Mouse (Mus musculus) MEL (cell line): ENCODE measurements around the gene Syn2. TPM values are rescaled to one million over a fixed set of nuclear protein-coding genes. Genes with fewer than 3 reads are reported as not detected.

ENCODE experiments used
- DNase-seq: peaks from one replicate; pipeline ENCODE4 v3.0.0; 2011; ENCODE audit warnings: low read depth, low spot score
- H3K27ac ChIP-seq: 2 replicates; pipeline ENCODE4 v1.5.1; 2012; ENCODE audit warnings: low read depth, mild to moderate bottlenecking, control low read depth, low read length, moderate library complexity; ENCODE audit not compliant: control insufficient read depth
- H3K27me3 ChIP-seq, 2 experiments: fragments of 150-350 bp in 1 of 2; sonication (generic) in 1 of 2; 2 replicates each; pipeline ENCODE4 v1.6.1; 2012; ENCODE audit warnings: low read length in 2 of 2, mild to moderate bottlenecking in 2 of 2, improper control_type of control experiment in 1 of 2, moderate library complexity in 1 of 2; ENCODE audit not compliant: insufficient read depth in 2 of 2, control insufficient read depth in 1 of 2
- H3K36me3 ChIP-seq, 2 experiments: 2 replicates each; pipeline ENCODE4 v1.6.1; 2012 to 2014; ENCODE audit warnings: low read length in 2 of 2, improper control_type of control experiment in 1 of 2, inconsistent platforms in 1 of 2, mild to moderate bottlenecking in 1 of 2; ENCODE audit not compliant: insufficient read depth in 2 of 2, control insufficient read depth in 1 of 2
- H3K4me1 ChIP-seq, 2 experiments: fragments of 150-350 bp in 1 of 2; sonication (generic) in 1 of 2; 2 replicates each; pipeline ENCODE4 v1.6.1; 2012; ENCODE audit warnings: low read length in 2 of 2, improper control_type of control experiment in 1 of 2, mild to moderate bottlenecking in 1 of 2; ENCODE audit not compliant: insufficient read depth in 2 of 2, control insufficient read depth in 1 of 2
- H3K4me3 ChIP-seq, 2 experiments: fragments of 150-350 bp in 1 of 2; sonication (generic) in 1 of 2; 2 replicates each; pipeline ENCODE4 v1.5.1; 2012; ENCODE audit warnings: low read depth in 2 of 2, low read length in 2 of 2, mild to moderate bottlenecking in 2 of 2, moderate library complexity in 2 of 2, control low read depth in 1 of 2, improper control_type of control experiment in 1 of 2; ENCODE audit not compliant: control insufficient read depth in 1 of 2, insufficient read depth in 1 of 2
- H3K79me2 ChIP-seq: 2 replicates; pipeline ENCODE4 v1.6.1; 2012; ENCODE audit warnings: mild to moderate bottlenecking, low read length, moderate library complexity; ENCODE audit not compliant: control insufficient read depth, poor library complexity, insufficient read depth
- H3K9ac ChIP-seq: 2 replicates; pipeline ENCODE4 v1.6.1; 2012; ENCODE audit warnings: low read depth, mild to moderate bottlenecking, control low read depth, low read length, moderate library complexity; ENCODE audit not compliant: control insufficient read depth, poor library complexity, severe bottlenecking
- H3K9me3 ChIP-seq: fragments of 150-350 bp; sonication (generic); replicated peaks from 2 replicates; pipeline ENCODE4 v1.6.1; 2012; ENCODE audit warnings: mild to moderate bottlenecking, low read length, improper control_type of control experiment, moderate library complexity; ENCODE audit not compliant: insufficient read depth
- BHLHE40 ChIP-seq: IDR thresholded peaks from 2 replicates; pipeline ENCODE4 v1.6.1; 2012; ENCODE audit warnings: low read depth, mild to moderate bottlenecking, inconsistent platforms, low read length, improper control_type of control experiment, borderline replicate concordance
- CHD1 ChIP-seq: IDR thresholded peaks from 2 replicates; pipeline ENCODE4 v1.6.1; 2012; ENCODE audit warnings: low read depth, mild to moderate bottlenecking, inconsistent platforms, low read length, improper control_type of control experiment
- ELF1 ChIP-seq: IDR thresholded peaks from 2 replicates; pipeline ENCODE4 v1.6.1; 2014; ENCODE audit warnings: low read depth, mild to moderate bottlenecking, inconsistent platforms, low read length, improper control_type of control experiment, moderate library complexity
- ETS1 ChIP-seq: IDR thresholded peaks from 2 replicates; pipeline ENCODE4 v1.6.1; 2012; ENCODE audit warnings: low read depth, mild to moderate bottlenecking, inconsistent platforms, low read length, improper control_type of control experiment, moderate library complexity
- GABPA ChIP-seq: IDR thresholded peaks from 2 replicates; pipeline ENCODE4 v1.6.1; 2012; ENCODE audit warnings: low read depth, mild to moderate bottlenecking, inconsistent platforms, low read length, improper control_type of control experiment, moderate library complexity
- GATA1 ChIP-seq: IDR thresholded peaks from 2 replicates; pipeline ENCODE4 v1.6.1; 2011; ENCODE audit warnings: low read depth, low read length, improper control_type of control experiment
- HCFC1 ChIP-seq: IDR thresholded peaks from 2 replicates; pipeline ENCODE4 v1.6.1; 2012; ENCODE audit warnings: low read depth, mild to moderate bottlenecking, inconsistent platforms, low read length, improper control_type of control experiment, moderate library complexity
- JUND ChIP-seq: IDR thresholded peaks from 2 replicates; pipeline ENCODE4 v1.6.1; 2011; ENCODE audit warnings: low read depth, mild to moderate bottlenecking, improper control_type of control experiment, low read length
- MAX ChIP-seq: IDR thresholded peaks from 2 replicates; pipeline ENCODE4 v1.6.1; 2011; ENCODE audit warnings: low read length, improper control_type of control experiment
- MAZ ChIP-seq: IDR thresholded peaks from 2 replicates; pipeline ENCODE4 v1.6.1; 2012; ENCODE audit warnings: low read depth, mild to moderate bottlenecking, inconsistent platforms, low read length, improper control_type of control experiment
- POLR2A ChIP-seq, 2 experiments: IDR thresholded peaks; 2 replicates each; pipeline ENCODE4 v1.6.1; 2011 to 2012; ENCODE audit warnings: low read length in 2 of 2, mild to moderate bottlenecking in 2 of 2, control low read depth in 1 of 2, improper control_type of control experiment in 1 of 2, low read depth in 1 of 2, moderate library complexity in 1 of 2; ENCODE audit not compliant: control insufficient read depth in 1 of 2, insufficient read depth in 1 of 2, poor library complexity in 1 of 2
- POLR2AphosphoS5 ChIP-seq: IDR thresholded peaks from 2 replicates; pipeline ENCODE4 v1.6.1; 2012; ENCODE audit warnings: low read depth, borderline replicate concordance, mild to moderate bottlenecking, inconsistent platforms, low read length, moderate library complexity, mixed read lengths
- RAD21 ChIP-seq: IDR thresholded peaks from 2 replicates; pipeline ENCODE4 v1.6.1; 2011; ENCODE audit warnings: mild to moderate bottlenecking, low read depth, low read length, improper control_type of control experiment
- RCOR1 ChIP-seq: IDR thresholded peaks from 2 replicates; pipeline ENCODE4 v1.6.1; 2012; ENCODE audit warnings: low read depth, mild to moderate bottlenecking, inconsistent platforms, low read length, improper control_type of control experiment
- SIN3A ChIP-seq: IDR thresholded peaks from 2 replicates; pipeline ENCODE4 v1.6.1; 2012; ENCODE audit warnings: low read length, improper control_type of control experiment, inconsistent platforms
- TBP ChIP-seq: IDR thresholded peaks from 2 replicates; pipeline ENCODE4 v1.8.0; 2011; ENCODE audit warnings: low read depth, low read length, improper control_type of control experiment
- TCF12 ChIP-seq: IDR thresholded peaks from 2 replicates; pipeline ENCODE4 v1.6.1; 2014; ENCODE audit warnings: low read depth, mild to moderate bottlenecking, inconsistent platforms, low read length, improper control_type of control experiment, moderate library complexity
- UBTF ChIP-seq: IDR thresholded peaks from 2 replicates; pipeline ENCODE4 v1.6.1; 2012; ENCODE audit warnings: low read depth, mild to moderate bottlenecking, inconsistent platforms, low read length, improper control_type of control experiment, moderate library complexity, borderline replicate concordance; ENCODE audit not compliant: insufficient read depth
- USF2 ChIP-seq, 2 experiments: IDR thresholded peaks; 2 replicates each; pipeline ENCODE4 v1.6.1; 2011 to 2012; ENCODE audit warnings: improper control_type of control experiment in 2 of 2, low read length in 2 of 2, borderline replicate concordance in 1 of 2, inconsistent platforms in 1 of 2, low read depth in 1 of 2, mild to moderate bottlenecking in 1 of 2; ENCODE audit not compliant: insufficient read depth in 1 of 2
- ZKSCAN1 ChIP-seq: IDR thresholded peaks from 2 replicates; pipeline ENCODE4 v1.6.1; 2012; ENCODE audit warnings: low read depth, mild to moderate bottlenecking, inconsistent platforms, low read length, improper control_type of control experiment, moderate library complexity
- ZMIZ1 ChIP-seq: IDR thresholded peaks from 2 replicates; pipeline ENCODE4 v1.6.1; 2012; ENCODE audit warnings: low read depth, mild to moderate bottlenecking, inconsistent platforms, low read length, improper control_type of control experiment, moderate library complexity
- ZNF384 ChIP-seq: IDR thresholded peaks from 2 replicates; pipeline ENCODE4 v1.6.1; 2012; ENCODE audit warnings: low read depth, mild to moderate bottlenecking, inconsistent platforms, low read length, improper control_type of control experiment
- polyA plus RNA-seq, 2 experiments: library from polyadenylated mRNA; stranded (reverse) in 1 of 2; unstranded in 1 of 2; fragments of >175 nt in 1 of 2; fragments of >200 nt in 1 of 2; gene quantifications; 2 replicates each; pipeline versions ENCODE4 v1.2.1 to v1.2.4; 2012; ENCODE audit warnings: low replicate concordance in 2 of 2, low read depth in 1 of 2; ENCODE audit not compliant: insufficient read length in 2 of 2, insufficient read depth in 1 of 2, missing spikeins in 1 of 2
- total RNA-seq: library from RNA; depleted of rRNA; stranded (reverse); fragments of 300-350 nt; gene quantifications from 2 replicates; pipeline ENCODE4 v1.2.3, GENCODE M21; 2012

Gene Syn2
- total and polyA plus RNA-seq, 3 experiments = not detected

GRCm38 (mm10) chr6:115284153-115284552 lies 149.5 kb downstream of the Syn2 start:
- Histone ChIP-seq H3K9ac (no peak overlapping the region), H3K27ac (no peak overlapping the region), H3K4me1 (no peaks in the 10 kb centered on the region), H3K36me3 (no peaks in the 10 kb centered on the region), H3K79me2 (no peaks in the 10 kb centered on the region), H3K27me3 (peaks cover 0 to 2% of the 10 kb centered on the region in 2 experiments; a peak in 1 of 4 replicates), H3K9me3 (no peaks in the 10 kb centered on the region), H3K4me3 (no peak overlapping the region)
- peak; percentile 11 for DNase-seq
- TF ChIP-seq MAZ (no peak), UBTF (no peak), BHLHE40 (no peak), ELF1 (no peak), GABPA (no peak), ZMIZ1 (no peak), RAD21 (no peak), POLR2AphosphoS5 (no peak)

- Histone ChIP-seq H3K27ac (no peak overlapping the region), H3K27me3 (peaks cover 0 to 2% of the 10 kb centered on the region in 2 experiments; a peak in 1 of 4 replicates), H3K4me1 (no peaks in the 10 kb centered on the region), H3K9me3 (no peaks in the 10 kb centered on the region), H3K9ac (no peak overlapping the region), H3K36me3 (no peaks in the 10 kb centered on the region), H3K4me3 (no peak overlapping the region), H3K79me2 (no peaks in the 10 kb centered on the region)
- DNase-seq = no peak
- TF ChIP-seq RAD21 (no peak), ZKSCAN1 (no peak), SIN3A (no peak), JUND (no peak), MAZ (no peak), MAX (no peak), RCOR1 (no peak), ZNF384 (no peak), ELF1 (no peak), TCF12 (no peak), ETS1 (no peak), TBP (no peak), USF2 (IDR thresholded peaks at IDR 0.05; ENCODE audit: borderline replicate concordance in 1 of 2, insufficient read depth in 1 of 2, low read depth in 1 of 2, low read length in 2 of 2) (no peak), CHD1 (no peak), GATA1 (no peak), POLR2A (IDR thresholded peaks at IDR 0.05; ENCODE audit: control insufficient read depth in 1 of 2, insufficient read depth in 1 of 2, low read depth in 1 of 2, low read length in 2 of 2, poor library complexity in 1 of 2) (no peak), HCFC1 (no peak)
Observed at GRCm38 (mm10) chr6:115286441-115286840, 151.7 kb downstream of the Syn2 start.
